Mouse (Mus musculus) midbrain, embryonic 12.5 days (tissue): ENCODE results near the gene Chek2. TPM values are rescaled to one million over a fixed set of nuclear protein-coding genes. Genes with fewer than 3 reads are reported as not detected.

Experiments used
- ATAC-seq: fragments of 200-750 bp; cut with Nextera tagmentation; 2 replicates; pipeline ENCODE4 v1.8.0; 2017; ENCODE audit warnings: low read depth, moderate TSS enrichment, moderate library complexity; ENCODE audit not compliant: low FRiP score
- H3K27ac ChIP-seq: fragments of 300-500 bp; sonication (generic); replicated peaks from 2 replicates; pipeline ENCODE4 v1.5.1; 2016; ENCODE audit warnings: mild to moderate bottlenecking
- H3K27me3 ChIP-seq: fragments of 300-500 bp; sonication (generic); 2 replicates; pipeline ENCODE4 v1.6.1; 2016; ENCODE audit warnings: mild to moderate bottlenecking
- H3K36me3 ChIP-seq: fragments of 300-500 bp; sonication (generic); 2 replicates; pipeline ENCODE4 v1.6.1; 2016
- H3K4me1 ChIP-seq: fragments of 300-500 bp; sonication (generic); 2 replicates; pipeline ENCODE4 v1.6.1; 2016
- H3K4me2 ChIP-seq: fragments of 300-500 bp; sonication (generic); replicated peaks from 2 replicates; pipeline ENCODE4 v1.6.1; 2016; ENCODE audit warnings: mild to moderate bottlenecking, moderate library complexity
- H3K4me3 ChIP-seq: fragments of 300-500 bp; sonication (generic); 2 replicates; pipeline ENCODE4 v1.5.1; 2016; ENCODE audit warnings: mild to moderate bottlenecking
- H3K9ac ChIP-seq: fragments of 300-500 bp; sonication (generic); replicated peaks from 2 replicates; pipeline ENCODE4 v1.6.1; 2016; ENCODE audit warnings: mild to moderate bottlenecking, moderate library complexity
- H3K9me3 ChIP-seq: fragments of 300-500 bp; sonication (generic); 2 replicates; pipeline ENCODE4 v1.6.1; 2016; ENCODE audit warnings: mild to moderate bottlenecking
- WGBS: fragments of 180-500 bp; shearing (Covaris S2); methylation state at CpG from one replicate; pipeline ENCODE4 v1.1.7; 2016; 5-methylcytosine and 5-hydroxymethylcytosine counted together
- polyA plus RNA-seq: library from polyadenylated mRNA; unstranded; fragments of >200 nt; fragmentation: Nextera tagmentation; extraction: Ambion mirVana; gene quantifications from 2 replicates; pipeline ENCODE4 v1.2.1, GENCODE M21; 2016

Gene Chek2
- polyA plus RNA-seq, result 24.2 and 28.7 TPM in 2 replicates

DNA sequence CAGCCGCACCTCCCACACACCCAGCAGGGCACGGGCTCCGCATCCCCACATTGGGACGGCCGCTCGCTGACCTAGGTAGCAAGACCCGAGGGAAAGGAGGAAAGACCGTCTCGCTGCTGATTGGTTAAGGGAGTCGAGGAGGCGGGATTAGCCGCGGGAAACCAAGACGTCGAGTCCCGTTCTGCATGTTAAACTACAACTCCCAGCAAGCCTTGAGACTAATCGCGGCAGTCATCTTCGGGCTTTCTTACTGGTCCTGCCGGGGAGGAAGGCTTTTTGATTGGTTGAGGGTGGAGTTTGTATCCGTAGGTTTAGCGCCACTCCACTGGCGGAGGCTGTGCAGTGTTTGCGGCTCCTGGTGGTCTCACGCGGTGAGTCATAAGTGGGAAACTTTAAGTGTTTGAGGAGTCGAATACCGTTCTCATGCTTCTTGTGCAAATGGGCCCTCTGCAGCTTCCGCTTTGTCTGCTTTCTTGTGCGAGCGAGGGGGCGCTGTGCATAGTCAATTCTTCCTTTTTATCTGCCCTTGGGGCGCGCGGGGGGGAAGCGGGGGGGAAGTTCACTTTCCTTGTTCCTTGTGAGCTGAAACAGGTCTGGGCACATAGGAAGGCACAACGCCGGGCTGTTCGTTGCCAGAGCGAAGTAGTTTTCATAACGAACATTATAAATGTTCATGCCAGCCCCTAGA lies at the start of gene Chek2, which contains the start of gene Hscb:
Gene Chek2 (plus strand): TSS at position 302 of the 688 bp plus-strand sequence.
Gene Hscb (minus strand): TSS at position 100 of the 688 bp plus-strand sequence.
- ATAC-seq, result peak; percentile 99
- peak within 1 kb of the TSS; percentile 57 for H3K27ac ChIP-seq
- WGBS, result under 1% methylated on average over 41 of the region's 41 CpGs
- H3K9me3 ChIP-seq, result no peaks in the 10 kb centered on the region
- no peaks in the 10 kb centered on the region for H3K27me3 ChIP-seq
- H3K9ac ChIP-seq, result peak within 1 kb of the TSS; percentile 63
- peak within 1 kb of the TSS; percentile 62 for H3K4me3 ChIP-seq
- peaks cover 12% of the 10 kb centered on the region; the same call in 1 of the 2 replicates for H3K36me3 ChIP-seq
- peak within 1 kb of the TSS; percentile 77 for H3K4me2 ChIP-seq
- peaks cover 11% of the 10 kb centered on the region for H3K4me1 ChIP-seq

DNA sequence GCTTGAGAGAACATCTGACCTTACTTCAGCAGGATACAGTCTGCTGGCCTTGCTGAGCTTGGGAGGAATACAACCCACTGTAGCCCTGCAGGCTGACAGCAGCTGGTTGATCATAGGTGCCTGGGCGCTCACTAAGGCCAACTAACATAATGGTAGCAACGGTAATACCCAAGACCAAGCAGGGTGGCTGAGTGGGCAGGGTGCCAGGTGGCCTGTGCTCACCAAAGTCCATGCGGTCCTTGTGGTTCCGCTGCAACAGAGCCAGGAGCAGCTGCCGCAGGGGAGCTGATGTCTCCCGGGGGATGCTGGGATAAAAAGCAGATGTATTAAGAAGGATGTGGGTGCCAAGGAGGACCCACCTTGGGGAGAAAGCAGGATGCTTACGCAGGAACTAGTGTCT lies 45.4 kb upstream of the Chek2 start:
- Histone ChIP-seq H3K27ac (no peak overlapping the region), H3K9ac (no peak overlapping the region), H3K4me1 (no peaks in the 10 kb centered on the region), H3K4me3 (no peak overlapping the region), H3K27me3 (no peaks in the 10 kb centered on the region), H3K4me2 (no peak overlapping the region), H3K36me3 (peaks cover 99% of the 10 kb centered on the region), H3K9me3 (no peaks in the 10 kb centered on the region)
- 96% methylated on average over 7 of the region's 7 CpGs for WGBS
- ATAC-seq, result no peak

DNA sequence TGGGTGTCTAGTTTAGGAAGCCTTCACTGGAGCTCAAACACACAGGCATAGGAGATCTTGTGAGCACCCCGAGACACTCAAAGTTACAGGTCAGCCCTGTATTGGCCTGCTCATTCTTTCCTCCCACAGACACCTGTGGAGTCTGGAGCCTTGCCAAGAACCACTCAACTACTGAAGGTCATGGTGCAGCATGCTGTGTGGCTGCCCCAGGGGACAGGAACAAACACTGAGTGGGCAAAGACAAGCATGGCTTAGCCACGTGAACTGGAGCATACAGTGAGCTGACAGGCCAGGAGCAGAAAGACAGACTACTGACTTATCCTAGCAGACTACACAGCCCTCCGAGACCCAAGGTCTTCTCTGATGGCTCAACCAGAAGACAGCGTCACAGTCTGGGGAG lies 42.1 kb upstream of the Chek2 start:
- no peak overlapping the region for H3K9ac ChIP-seq
- H3K4me1 ChIP-seq, result no peaks in the 10 kb centered on the region
- no peak overlapping the region for H3K4me2 ChIP-seq
- peaks cover 92% of the 10 kb centered on the region for H3K36me3 ChIP-seq
- H3K27me3 ChIP-seq, result no peaks in the 10 kb centered on the region
- WGBS, result 86% methylated on average over 4 of the region's 4 CpGs
- ATAC-seq, result no peak
- H3K9me3 ChIP-seq, result no peaks in the 10 kb centered on the region
- no peak overlapping the region for H3K27ac ChIP-seq
- H3K4me3 ChIP-seq, result no peak overlapping the region

DNA sequence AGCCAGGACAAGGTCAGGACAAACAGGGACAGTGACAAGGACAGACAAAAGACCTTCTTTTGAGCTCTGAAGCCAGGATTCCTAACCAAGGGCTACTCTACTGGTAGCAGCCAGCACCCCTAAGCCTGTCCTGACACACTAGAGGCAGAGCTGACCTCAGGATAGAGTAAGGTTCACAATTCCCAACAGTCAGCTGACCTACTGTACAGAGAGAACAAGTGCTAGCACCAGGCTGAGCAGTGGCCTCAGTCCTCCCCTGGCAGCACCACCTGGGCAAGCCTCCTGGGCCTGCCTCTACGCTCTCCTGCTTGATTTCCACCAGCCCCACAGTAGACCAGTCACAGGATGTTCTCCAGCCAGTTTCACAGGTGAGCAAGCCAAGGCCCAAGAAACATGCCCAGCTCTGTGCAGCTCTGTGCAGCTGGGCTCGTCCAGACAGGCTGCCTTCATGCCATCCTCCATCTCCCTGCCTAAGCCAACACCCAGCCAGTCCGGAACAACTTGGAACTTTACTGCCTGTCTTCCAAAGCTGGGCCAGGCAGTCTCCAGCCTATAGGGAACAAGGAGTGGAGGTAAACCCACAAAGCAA lies 38.6 kb upstream of the Chek2 start:
- no peak for ATAC-seq
- peaks cover 78% of the 10 kb centered on the region for H3K36me3 ChIP-seq
- no peaks in the 10 kb centered on the region for H3K27me3 ChIP-seq
- H3K9ac ChIP-seq, result no peak overlapping the region
- H3K9me3 ChIP-seq, result no peaks in the 10 kb centered on the region
- WGBS, result 100% methylated on average over 3 of the region's 3 CpGs
- no peak overlapping the region for H3K4me3 ChIP-seq
- no peak overlapping the region for H3K27ac ChIP-seq
- H3K4me2 ChIP-seq, result no peak overlapping the region
- H3K4me1 ChIP-seq, result peaks cover 4% of the 10 kb centered on the region

DNA sequence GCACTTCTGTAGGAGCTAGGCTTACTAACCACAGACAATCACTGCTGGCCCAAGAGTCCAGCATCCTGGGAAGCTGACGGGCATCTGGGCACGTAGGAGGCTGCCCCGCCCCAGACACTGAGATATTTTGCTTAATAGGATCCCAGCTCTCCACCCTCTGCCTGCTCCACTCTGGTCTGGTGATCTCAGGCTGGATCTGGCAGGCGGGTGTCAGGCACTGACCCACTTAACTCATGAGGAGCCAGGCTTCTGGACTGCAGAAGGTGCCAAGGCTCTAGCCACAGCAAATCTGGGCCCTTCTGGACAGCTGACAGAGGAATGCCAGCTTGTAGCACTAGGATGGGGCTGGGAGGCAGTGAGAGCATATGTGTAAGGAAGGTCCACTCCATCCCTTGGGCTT lies 37.6 kb upstream of the Chek2 start:
- no peak overlapping the region for H3K27ac ChIP-seq
- no peaks in the 10 kb centered on the region for H3K9me3 ChIP-seq
- H3K4me2 ChIP-seq, result no peak overlapping the region
- ATAC-seq, result no peak
- WGBS, result 83% methylated on average over 4 of the region's 4 CpGs
- no peak overlapping the region for H3K4me3 ChIP-seq
- H3K27me3 ChIP-seq, result no peaks in the 10 kb centered on the region
- peaks cover 75% of the 10 kb centered on the region for H3K36me3 ChIP-seq
- H3K4me1 ChIP-seq, result peaks cover 15% of the 10 kb centered on the region
- no peak overlapping the region for H3K9ac ChIP-seq

DNA sequence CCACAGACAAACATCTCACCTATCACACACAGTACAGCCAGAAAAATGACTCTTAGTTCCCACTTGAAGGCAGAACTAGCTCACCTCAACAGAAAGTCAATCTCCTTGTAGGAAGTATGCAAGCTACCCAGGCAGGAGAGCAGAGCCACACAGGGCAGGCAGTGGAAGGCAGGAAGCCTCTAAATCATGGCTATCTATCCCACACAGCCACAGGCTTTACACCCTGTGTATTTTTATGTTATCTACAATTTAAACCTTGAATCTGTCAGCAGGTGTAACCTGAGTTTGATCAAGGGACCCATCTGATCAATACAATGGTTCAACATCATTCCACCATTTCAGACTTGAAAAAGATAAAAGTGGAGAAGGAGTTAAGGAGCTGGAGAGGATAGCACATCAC lies 37.0 kb upstream of the Chek2 start:
- Histone ChIP-seq H3K27ac (no peak overlapping the region), H3K9ac (no peak overlapping the region), H3K4me1 (peaks cover 20% of the 10 kb centered on the region), H3K9me3 (no peaks in the 10 kb centered on the region), H3K4me3 (no peak overlapping the region), H3K4me2 (no peak overlapping the region), H3K27me3 (no peaks in the 10 kb centered on the region), H3K36me3 (peaks cover 70% of the 10 kb centered on the region)
- no peak for ATAC-seq

DNA sequence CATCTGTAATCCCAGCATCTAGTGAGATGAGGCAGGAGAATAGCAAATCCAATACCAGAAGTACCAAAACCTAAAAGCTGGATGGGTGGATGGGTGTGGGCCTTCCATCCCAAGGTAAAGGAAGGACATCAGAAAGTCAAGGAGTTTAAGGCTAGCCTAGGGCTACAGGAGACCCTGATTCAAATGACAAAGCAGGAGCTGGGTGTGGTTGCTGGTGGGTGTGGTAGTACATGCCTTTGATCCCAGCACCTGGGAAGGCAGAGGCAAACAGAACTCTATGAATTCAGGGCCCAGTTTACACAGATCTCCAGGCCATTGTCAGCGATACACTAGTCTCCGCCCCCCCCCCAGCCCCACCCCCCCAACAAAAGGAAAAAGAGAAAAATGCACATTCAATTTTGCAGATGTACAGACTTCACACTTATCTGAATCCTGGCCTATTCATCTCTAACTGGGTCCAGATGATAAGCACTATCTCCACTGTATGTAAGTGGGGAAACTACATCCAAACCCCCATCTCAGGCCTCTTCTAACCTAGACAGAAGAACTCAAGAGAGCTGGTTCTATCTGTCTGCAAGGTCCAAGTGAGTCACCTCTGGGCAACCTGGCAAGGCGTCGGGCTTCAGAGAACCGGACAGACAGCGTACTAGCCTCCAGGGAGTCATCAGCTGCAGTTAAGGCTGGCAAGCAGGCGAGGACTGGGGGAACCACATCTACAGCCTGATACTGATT lies 35.6 kb upstream of the Chek2 start:
- Histone ChIP-seq H3K9ac (no peak overlapping the region), H3K4me2 (no peak overlapping the region), H3K36me3 (peaks cover 56% of the 10 kb centered on the region), H3K27me3 (no peaks in the 10 kb centered on the region), H3K27ac (no peak overlapping the region), H3K4me3 (no peak overlapping the region), H3K9me3 (no peaks in the 10 kb centered on the region), H3K4me1 (peaks cover 34% of the 10 kb centered on the region)
- no peak for ATAC-seq
- WGBS, result 89% methylated on average over 7 of the region's 7 CpGs

DNA sequence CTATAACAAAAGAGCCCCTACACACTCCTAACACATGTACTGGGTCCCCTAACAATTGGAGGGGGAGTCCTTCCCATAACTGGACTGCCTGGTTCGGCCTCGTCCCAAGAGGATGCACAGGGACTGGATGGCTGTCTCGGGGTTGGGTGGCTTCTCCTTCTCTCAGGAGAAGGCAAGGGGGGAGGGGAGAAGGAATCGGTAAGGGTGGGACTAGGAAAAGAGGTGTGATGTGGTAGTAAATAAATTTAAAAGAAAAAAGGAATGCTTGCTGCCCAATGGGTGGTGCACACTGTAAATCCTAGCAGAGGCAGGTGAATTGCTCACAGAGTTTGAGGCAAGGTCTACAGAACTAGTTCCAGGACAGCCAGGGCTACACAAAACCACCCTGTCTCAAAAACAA lies 33.6 kb upstream of the Chek2 start:
- 95% methylated on average over 4 of the region's 4 CpGs for WGBS
- H3K27me3 ChIP-seq, result no peaks in the 10 kb centered on the region
- no peak overlapping the region for H3K4me3 ChIP-seq
- ATAC-seq, result no peak
- peaks cover 34% of the 10 kb centered on the region for H3K4me1 ChIP-seq
- no peak overlapping the region for H3K27ac ChIP-seq
- no peaks in the 10 kb centered on the region for H3K9me3 ChIP-seq
- H3K4me2 ChIP-seq, result no peak overlapping the region
- no peak overlapping the region for H3K9ac ChIP-seq
- peaks cover 38% of the 10 kb centered on the region; the same call in 1 of the 2 replicates for H3K36me3 ChIP-seq

DNA sequence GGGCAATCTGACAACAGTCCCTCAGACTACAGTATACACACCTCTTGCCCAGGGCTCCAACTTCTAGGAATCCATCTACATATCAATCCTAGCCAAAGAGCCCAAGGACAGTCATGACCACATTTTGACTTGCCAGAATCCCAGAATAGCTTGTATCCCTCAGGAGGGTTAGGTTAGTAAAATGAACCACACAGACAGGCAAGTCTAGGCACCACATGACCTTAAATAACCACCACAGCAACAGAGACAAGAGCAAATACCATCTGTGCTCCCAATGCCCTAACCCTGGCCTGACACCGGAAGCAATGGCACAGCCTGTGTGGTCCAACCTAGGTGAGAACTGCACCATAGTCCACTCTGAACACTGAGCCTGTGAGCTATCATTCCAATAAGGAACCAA lies 33.1 kb upstream of the Chek2 start:
- ATAC-seq, result no peak
- Histone ChIP-seq H3K4me2 (no peak overlapping the region), H3K9ac (no peak overlapping the region; the same call in 1 of the 2 replicates), H3K9me3 (no peaks in the 10 kb centered on the region), H3K27ac (no peak overlapping the region), H3K27me3 (no peaks in the 10 kb centered on the region), H3K4me3 (no peak overlapping the region), H3K4me1 (peaks cover 34% of the 10 kb centered on the region), H3K36me3 (peaks cover 33% of the 10 kb centered on the region; the same call in 1 of the 2 replicates)
- WGBS, result 96% methylated on average over 1 of the region's 1 CpGs

DNA sequence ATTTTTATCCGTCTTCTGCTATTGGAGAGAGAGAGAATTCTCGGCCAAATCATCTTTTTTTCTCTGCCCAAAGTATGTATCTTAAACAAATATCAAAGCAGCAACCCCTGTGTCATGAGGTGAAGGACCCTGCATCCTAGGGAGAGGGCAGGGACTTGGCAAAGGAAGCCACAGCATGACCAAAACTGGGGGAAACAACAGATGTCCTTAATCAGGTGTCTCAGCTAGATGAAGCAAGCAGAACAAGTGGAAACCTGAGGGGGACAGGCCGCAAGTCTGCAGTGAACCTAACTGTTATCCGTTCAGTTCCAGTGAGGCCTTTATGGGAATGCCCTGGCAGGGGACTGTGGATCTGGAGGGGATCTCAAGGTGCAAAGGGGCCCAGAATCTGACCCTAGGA lies 32.3 kb upstream of the Chek2 start:
- Histone ChIP-seq H3K27ac (no peak overlapping the region), H3K9ac (peak overlapping the region; percentile 98), H3K4me3 (peak overlapping the region; percentile 96), H3K27me3 (no peaks in the 10 kb centered on the region), H3K4me1 (peaks cover 34% of the 10 kb centered on the region), H3K36me3 (peaks cover 28% of the 10 kb centered on the region; the same call in 1 of the 2 replicates), H3K9me3 (no peaks in the 10 kb centered on the region), H3K4me2 (peak overlapping the region; percentile 95)
- ATAC-seq, result no peak
- 80% methylated on average over 4 of the region's 4 CpGs for WGBS

DNA sequence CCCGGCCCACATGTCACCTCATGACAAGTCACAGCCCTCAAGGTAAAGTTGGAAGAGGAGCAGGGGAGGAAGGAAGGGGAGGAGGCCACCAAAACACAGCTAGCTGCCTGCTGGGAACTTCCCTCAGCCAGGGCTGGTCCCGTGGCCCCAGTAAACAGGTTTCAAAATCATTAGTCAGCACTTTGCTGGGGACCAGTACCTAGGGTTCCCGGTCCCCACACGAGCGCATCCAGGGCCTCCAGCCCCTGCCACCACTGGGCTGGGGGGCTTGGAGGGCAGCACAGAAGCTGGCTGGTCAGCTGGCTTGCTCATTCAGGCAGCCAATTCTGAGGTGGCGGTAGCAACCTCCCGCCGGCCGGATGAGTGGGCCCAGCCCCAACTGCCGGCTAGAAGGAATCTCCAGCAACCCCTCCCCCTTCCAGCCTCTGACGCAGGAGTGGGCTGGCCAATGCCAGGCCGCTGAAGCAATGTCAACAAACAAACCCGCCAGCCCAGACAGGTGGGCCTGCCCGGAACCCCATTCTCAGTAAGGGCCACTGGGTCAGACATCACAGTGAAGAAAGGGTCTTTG lies 31.6 kb upstream of the Chek2 start:
- H3K27ac ChIP-seq, result 0 out of 2 replicates have a peak overlapping the region, but pooled peaks have one; percentile 25
- 5% methylated on average over 14 of the region's 14 CpGs for WGBS
- ATAC-seq, result peak; percentile 42
- no peaks in the 10 kb centered on the region for H3K9me3 ChIP-seq
- H3K4me1 ChIP-seq, result peaks cover 34% of the 10 kb centered on the region
- H3K27me3 ChIP-seq, result no peaks in the 10 kb centered on the region
- peak overlapping the region; percentile 98 for H3K9ac ChIP-seq
- peak overlapping the region; percentile 96 for H3K4me3 ChIP-seq
- peak overlapping the region; percentile 95 for H3K4me2 ChIP-seq
- H3K36me3 ChIP-seq, result peaks cover 26% of the 10 kb centered on the region; the same call in 1 of the 2 replicates
